Mouse (Mus musculus) G1E (cell line): ENCODE data around the gene Aire. TPM values are rescaled to one million over a fixed set of nuclear protein-coding genes. Genes with fewer than 3 reads are reported as not detected.
"Not testable (repeated sequence)": the region's sequence is repeated elsewhere in the genome, so short reads cannot be mapped to it uniquely, and the experiment has no call there.

Experiments used
- ATAC-seq: 2 replicates; pipeline ENCODE4 v1.8.0; 2016; ENCODE audit warnings: mild to moderate bottlenecking; ENCODE audit not compliant: insufficient number of reproducible peaks, poor library complexity, low FRiP score, severe bottlenecking; ENCODE audit errors: extremely low read depth
- DNase-seq: peaks from one replicate; pipeline ENCODE4 v3.0.0; 2012; ENCODE audit warnings: low spot score
- H3K27me3 ChIP-seq: 2 replicates; pipeline ENCODE4 v1.6.1; 2012; ENCODE audit warnings: mild to moderate bottlenecking, low read length, inconsistent platforms; ENCODE audit not compliant: insufficient read depth
- H3K36me3 ChIP-seq: replicated peaks from 2 replicates; pipeline ENCODE3; 2012; ENCODE audit warnings: mild to moderate bottlenecking, inconsistent platforms
- H3K4me1 ChIP-seq: 2 replicates; pipeline ENCODE4 v1.6.1; 2012; ENCODE audit warnings: low read depth, low read length, inconsistent platforms, mixed read lengths; ENCODE audit not compliant: insufficient read depth
- H3K4me3 ChIP-seq: 2 replicates; pipeline ENCODE4 v1.5.1; 2012; ENCODE audit warnings: low read depth, mild to moderate bottlenecking, inconsistent platforms, low read length, moderate library complexity, mixed read lengths
- H3K9me3 ChIP-seq: replicated peaks from 2 replicates; pipeline ENCODE4 v1.6.1; 2012; ENCODE audit warnings: inconsistent platforms
- CTCF ChIP-seq: IDR thresholded peaks from 2 replicates; pipeline ENCODE4 v1.5.1; 2012; ENCODE audit warnings: low read depth, low read length, inconsistent platforms, mixed read lengths
- GATA1 ChIP-seq: IDR thresholded peaks from 2 replicates; pipeline ENCODE4 v1.6.1; 2012; ENCODE audit warnings: borderline replicate concordance, low read length, inconsistent platforms, mixed read lengths
- GATA2 ChIP-seq: IDR thresholded peaks from 2 replicates; pipeline ENCODE4 v1.6.1; 2012; ENCODE audit warnings: low read depth, low read length, inconsistent platforms, borderline replicate concordance
- POLR2AphosphoS5 ChIP-seq: IDR thresholded peaks from 2 replicates; pipeline ENCODE4 v1.6.1; 2012; ENCODE audit warnings: low read depth, low read length, inconsistent platforms; ENCODE audit not compliant: insufficient replicate concordance
- TAL1 ChIP-seq: conservative IDR thresholded peaks from 2 replicates; pipeline ENCODE4 v1.6.1; 2012; ENCODE audit warnings: low read depth, low read length, inconsistent platforms, mixed read lengths
- polyA plus RNA-seq: library from polyadenylated mRNA; stranded (reverse); fragments of >175 nt; gene quantifications from 2 replicates; pipeline ENCODE4 v1.2.3, GENCODE M21; 2012
- total RNA-seq, 2 experiments: library from RNA; stranded (forward) in 1 of 2; stranded (reverse) in 1 of 2; fragments of 200-1000 nt in 1 of 2; fragments of >200 nt in 1 of 2; fragmentation: Nextera tagmentation in 1 of 2; gene quantifications; 2 replicates each; pipeline ENCODE4 v1.2.3; 2014 to 2017

Gene Aire
- total and polyA plus RNA-seq, 3 experiments = 0.10 TPM; not detected in 2

- peaks cover 24% of the 10 kb centered on the region for H3K27me3 ChIP-seq
- no peak for ATAC-seq
- DNase-seq = no peak
- H3K36me3 ChIP-seq = no peaks in the 10 kb centered on the region
- H3K4me1 ChIP-seq = peaks cover 14% of the 10 kb centered on the region
- H3K9me3 ChIP-seq = peaks cover 5% of the 10 kb centered on the region; the same call in 1 of the 2 replicates
- no peak for TF ChIP-seq GATA2
- TF ChIP-seq CTCF = no peak
- TF ChIP-seq POLR2AphosphoS5 = no peak
- no peak for TF ChIP-seq TAL1
- no peak for TF ChIP-seq GATA1
- H3K4me3 ChIP-seq = no peak overlapping the region
These were observed 24.1 kb downstream of the Aire start for GRCm38 (mm10) chr10:78019291-78019690.

- TF ChIP-seq GATA1 = no peak
- TF ChIP-seq CTCF = peak; percentile 89
- Histone ChIP-seq H3K9me3 (peaks cover 5% of the 10 kb centered on the region; the same call in 1 of the 2 replicates), H3K4me3 (peak overlapping the region; percentile 57; the same call in 1 of the 2 replicates), H3K27me3 (peaks cover 24% of the 10 kb centered on the region), H3K4me1 (peaks cover 14% of the 10 kb centered on the region), H3K36me3 (no peaks in the 10 kb centered on the region)
- peak; percentile 47 for DNase-seq
- peak; percentile 40; the same call in 1 of the 2 replicates for ATAC-seq
These were observed 24.6 kb downstream of the Aire start for GRCm38 (mm10) chr10:78018797-78019203.

DNA sequence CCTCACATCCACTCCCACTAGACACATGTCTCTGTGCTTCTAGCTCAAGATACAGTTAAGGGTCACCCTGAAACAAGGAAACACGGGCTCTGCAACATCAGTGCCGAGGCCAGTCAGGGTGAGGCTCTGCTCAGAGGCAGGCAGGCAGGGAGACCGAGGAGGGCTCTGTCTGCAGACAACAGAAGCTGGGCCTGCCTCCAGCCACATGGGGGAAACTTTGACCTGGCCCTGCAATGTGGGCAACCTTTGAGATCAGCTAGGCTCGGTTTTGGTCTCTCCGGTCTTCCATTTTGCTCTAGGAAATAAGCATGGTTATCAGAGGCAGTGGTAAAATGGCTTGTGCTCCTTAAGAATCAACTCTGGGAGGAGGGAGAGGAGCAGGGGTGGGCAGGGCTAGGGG lies 27.0 kb downstream of the Aire start:
- Histone ChIP-seq H3K36me3 (no peaks in the 10 kb centered on the region), H3K4me1 (peaks cover 21% of the 10 kb centered on the region), H3K27me3 (peaks cover 24% of the 10 kb centered on the region), H3K9me3 (peaks cover 5% of the 10 kb centered on the region; the same call in 1 of the 2 replicates), H3K4me3 (no peak overlapping the region)
- ATAC-seq = no peak
- TF ChIP-seq GATA2 (no peak), GATA1 (no peak), CTCF (no peak), POLR2AphosphoS5 (no peak), TAL1 (no peak)
- no peak for DNase-seq

- ATAC-seq = no peak
- H3K4me1 ChIP-seq = peaks cover 26% of the 10 kb centered on the region
These were observed 27.9 kb downstream of the Aire start for GRCm38 (mm10) chr10:78015489-78015888.

GRCm38 (mm10) chr10:78012661-78013495 lies 30.5 kb downstream of the Aire start:
- DNase-seq = no peak
- Histone ChIP-seq H3K4me1 (peaks cover 27% of the 10 kb centered on the region), H3K4me3 (no peak overlapping the region), H3K9me3 (peaks cover 5% of the 10 kb centered on the region; the same call in 1 of the 2 replicates), H3K27me3 (peaks cover 22% of the 10 kb centered on the region), H3K36me3 (peaks cover 12% of the 10 kb centered on the region)
- no peak for ATAC-seq
- no peak for TF ChIP-seq GATA1
- TF ChIP-seq POLR2AphosphoS5 = no peak
- TF ChIP-seq GATA2 = no peak
- TF ChIP-seq CTCF = no peak
- no peak for TF ChIP-seq TAL1

More at GRCm38 (mm10) chr10:78015489-78015888, 27.9 kb downstream of the Aire start:
- H3K4me3 ChIP-seq = no peak overlapping the region
- no peak for TF ChIP-seq TAL1
- no peak for TF ChIP-seq POLR2AphosphoS5
- no peak for TF ChIP-seq GATA1
- TF ChIP-seq CTCF = no peak
- no peak for TF ChIP-seq GATA2
- no peak for DNase-seq
- peaks cover 5% of the 10 kb centered on the region; the same call in 1 of the 2 replicates for H3K9me3 ChIP-seq
- no peaks in the 10 kb centered on the region for H3K36me3 ChIP-seq
- peaks cover 24% of the 10 kb centered on the region for H3K27me3 ChIP-seq

DNA sequence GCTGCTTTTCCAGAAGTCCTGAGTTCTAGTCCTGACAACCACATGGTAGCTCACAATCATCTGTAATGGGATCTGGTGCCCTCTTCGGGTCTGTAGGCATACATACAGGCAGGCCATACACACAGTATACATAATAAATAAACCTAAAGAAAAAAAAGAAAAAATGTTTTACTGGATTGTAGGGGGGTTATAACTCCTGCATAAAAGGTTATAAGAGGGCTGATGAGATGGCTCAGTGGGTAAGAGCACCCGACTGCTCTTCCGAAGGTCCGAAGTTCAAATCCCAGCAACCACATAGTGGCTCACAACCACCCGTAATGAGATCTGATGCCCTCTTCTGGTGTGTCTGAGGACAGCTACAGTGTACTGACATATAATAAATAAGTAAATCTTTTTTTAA lies 32.3 kb downstream of the Aire start:
- H3K27me3 ChIP-seq, ATAC-seq, H3K9me3 ChIP-seq, DNase-seq, H3K4me3 ChIP-seq: not testable (repeated sequence)
- peaks cover 29% of the 10 kb centered on the region for H3K36me3 ChIP-seq
- peaks cover 44% of the 10 kb centered on the region for H3K4me1 ChIP-seq
